Mouse (Mus musculus): ENCODE data around the gene Cd34.

Cd34 gene
- long read RNA-seq, experiment 1, transcript Cd34-201 (8 exons, 2,454 nt), result major isoform, 13 of 20 reads
- long read RNA-seq, experiment 1, partial matches to known transcripts, result 4 of 20 reads
- long read RNA-seq, experiment 1, other reads (novel, unspliced or antisense), result 0 of 20 reads
- long read RNA-seq, experiment 2, transcript Cd34-201 (8 exons, 2,454 nt), result major isoform, 14 of 28 reads
- long read RNA-seq, experiment 2, transcript Cd34-202 (8 exons, 2,554 nt), result minor isoform, 9 of 28 reads
- long read RNA-seq, experiment 2, partial matches to known transcripts, result 2 of 28 reads
- long read RNA-seq, experiment 2, other reads (novel, unspliced or antisense), result 3 of 28 reads

GRCm38 (mm10) chr1:194938715-194939114 is at the start of gene Cd34:
Gene Cd34 (plus strand): TSS chr1:194938819.
- intact Hi-C loops (cut with DNase I), result no loop called here

- intact Hi-C loops (cut with DNase I), result no loop called here
Measured at GRCm38 (mm10) chr1:194894513-194894912, 44.1 kb upstream of the Cd34 start.

- intact Hi-C loops (cut with DNase I), result no loop called here
Measured at GRCm38 (mm10) chr1:194895287-194895686, 43.3 kb upstream of the Cd34 start.

- intact Hi-C loops (cut with DNase I), result no loop called here
Measured at GRCm38 (mm10) chr1:194901075-194901474, 37.5 kb upstream of the Cd34 start.

- intact Hi-C loops (cut with DNase I), result no loop called here
Measured at GRCm38 (mm10) chr1:194901826-194902225, 36.8 kb upstream of the Cd34 start.

- intact Hi-C loops (cut with DNase I), result no loop called here
Measured at GRCm38 (mm10) chr1:194908956-194909355, 29.7 kb upstream of the Cd34 start.

- intact Hi-C loops (cut with DNase I), result no loop called here
Measured at GRCm38 (mm10) chr1:194925753-194926350, 12.8 kb upstream of the Cd34 start.

- intact Hi-C loops (cut with DNase I), result no loop called here
Measured at GRCm38 (mm10) chr1:194927887-194928286, 10.7 kb upstream of the Cd34 start.

- intact Hi-C loops (cut with DNase I), result no loop called here
Measured at GRCm38 (mm10) chr1:194929275-194929971, 9.2 kb upstream of the Cd34 start.

- intact Hi-C loops (cut with DNase I), result no loop called here
Measured at GRCm38 (mm10) chr1:194929972-194930355, 8.7 kb upstream of the Cd34 start.

GRCm38 (mm10) chr1:194930706-194931105 is 7.9 kb upstream of the Cd34 start:
- intact Hi-C loops (cut with DNase I), result no loop called here

GRCm38 (mm10) chr1:194935351-194935750 is 3.3 kb upstream of the Cd34 start:
- intact Hi-C loops (cut with DNase I), result no loop called here

GRCm38 (mm10) chr1:194941528-194941927 is 2.9 kb downstream of the Cd34 start:
- intact Hi-C loops (cut with DNase I), result no loop called here

GRCm38 (mm10) chr1:194942912-194943311 is 4.3 kb downstream of the Cd34 start:
- intact Hi-C loops (cut with DNase I), result no loop called here

- intact Hi-C loops (cut with DNase I), result no loop called here
Measured at GRCm38 (mm10) chr1:194943485-194943884, 4.9 kb downstream of the Cd34 start.

GRCm38 (mm10) chr1:194945382-194945781 is 6.8 kb downstream of the Cd34 start:
- intact Hi-C loops (cut with DNase I), result no loop called here

GRCm38 (mm10) chr1:194946467-194946866 is 7.8 kb downstream of the Cd34 start:
- intact Hi-C loops (cut with DNase I), result no loop called here

- intact Hi-C loops (cut with DNase I), result loop anchor here (2.0 kb wide), 1 partner anchor 72 kb away; no protein-coding TSS in a partner anchor
Measured at GRCm38 (mm10) chr1:194950913-194951312, 12.3 kb downstream of the Cd34 start.

GRCm38 (mm10) chr1:194952891-194953290 is 14.3 kb downstream of the Cd34 start:
- intact Hi-C loops (cut with DNase I), result no loop called here

GRCm38 (mm10) chr1:194954694-194955093 is 16.1 kb downstream of the Cd34 start:
- intact Hi-C loops (cut with DNase I), result no loop called here

- intact Hi-C loops (cut with DNase I), result no loop called here
Measured at GRCm38 (mm10) chr1:194955749-194956148, 17.1 kb downstream of the Cd34 start.

- intact Hi-C loops (cut with DNase I), result no loop called here
Measured at GRCm38 (mm10) chr1:194957021-194957420, 18.4 kb downstream of the Cd34 start.

Measured in adrenal gland (tissue).